Mouse (Mus musculus) heart, embryonic 16.5 days (tissue): ENCODE results near the gene Cdh5. TPM values are rescaled to one million over a fixed set of nuclear protein-coding genes. Genes with fewer than 3 reads are reported as not detected.
"Not testable (repeated sequence)": the region's sequence is repeated elsewhere in the genome, so short reads cannot be mapped to it uniquely, and the experiment has no call there.

Experiments
- ATAC-seq: fragments of 200-750 bp; cut with Nextera tagmentation; replicated peaks from 2 replicates; pipeline ENCODE4 v1.8.0; 2017; ENCODE audit warnings: moderate number of reproducible peaks; ENCODE audit not compliant: insufficient read depth, low FRiP score; ENCODE audit errors: extremely low read depth
- H3K27ac ChIP-seq: fragments of 300-500 bp; sonication (generic); 2 replicates; pipeline ENCODE4 v1.5.1; 2014; ENCODE audit warnings: mild to moderate bottlenecking, low read length, control low read depth, moderate library complexity
- H3K27me3 ChIP-seq: fragments of 300-500 bp; sonication (generic); 2 replicates; pipeline ENCODE4 v1.6.1; 2014; ENCODE audit warnings: low read length, mixed read lengths; ENCODE audit not compliant: control insufficient read depth, insufficient read depth
- H3K36me3 ChIP-seq: fragments of 300-500 bp; sonication (generic); 2 replicates; pipeline ENCODE4 v1.6.1; 2014; ENCODE audit not compliant: control insufficient read depth, insufficient read depth
- H3K4me1 ChIP-seq: fragments of 300-500 bp; sonication (generic); 2 replicates; pipeline ENCODE4 v1.6.1; 2014; ENCODE audit warnings: low read length, mixed read lengths; ENCODE audit not compliant: control insufficient read depth, insufficient read depth
- H3K4me2 ChIP-seq: fragments of 300-500 bp; sonication (generic); 2 replicates; pipeline ENCODE4 v1.6.1; 2014; ENCODE audit warnings: low read depth, mild to moderate bottlenecking, control low read depth, low read length
- H3K4me3 ChIP-seq: fragments of 300-500 bp; sonication (generic); 2 replicates; pipeline ENCODE4 v1.5.1; 2014; ENCODE audit warnings: mild to moderate bottlenecking, control low read depth, low read length
- H3K9ac ChIP-seq: fragments of 300-500 bp; sonication (generic); 2 replicates; pipeline ENCODE4 v1.6.1; 2014; ENCODE audit warnings: low read length, control low read depth
- H3K9me3 ChIP-seq: fragments of 300-500 bp; sonication (generic); replicated peaks from 2 replicates; pipeline ENCODE4 v1.6.1; 2016; ENCODE audit warnings: low read length; ENCODE audit not compliant: control insufficient read depth
- WGBS: fragments of 180-500 bp; shearing (Covaris S2); extraction: QIAGEN DNeasy Blood & Tissue Kit; methylation state at CpG from one replicate; pipeline ENCODE4 v1.1.7; 2014; 5-methylcytosine and 5-hydroxymethylcytosine counted together
- polyA plus RNA-seq: library from polyadenylated mRNA; unstranded; fragments of >200 nt; fragmentation: Nextera tagmentation; extraction: Ambion mirVana; gene quantifications from 2 replicates; pipeline ENCODE4 v1.2.1, GENCODE M21; 2015

The Cdh5 gene
- polyA plus RNA-seq, 1 experiment from 2014 or later: 48.8 TPM

DNA sequence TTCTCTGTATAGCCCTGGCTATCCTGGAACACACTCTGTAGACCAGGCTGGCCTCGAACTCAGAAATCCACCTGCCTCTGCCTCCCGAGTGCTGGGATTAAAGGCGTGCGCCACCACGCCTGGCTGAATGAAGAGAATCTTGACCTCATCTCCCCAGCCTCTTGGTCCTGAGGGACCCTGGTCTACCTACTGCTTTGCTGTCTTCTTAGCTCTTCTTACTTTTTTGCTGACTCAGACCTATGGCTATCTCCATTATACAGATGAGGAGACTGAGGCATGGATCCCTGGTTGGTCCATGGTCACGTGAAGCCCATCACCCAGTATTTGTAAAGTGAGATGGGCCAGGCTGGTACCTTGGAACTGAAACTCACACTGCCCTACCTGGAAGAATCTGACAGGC lies 701 bp upstream of the Cdh5 start:
- not testable (repeated sequence) for H3K4me3 ChIP-seq, H3K36me3 ChIP-seq, ATAC-seq, H3K4me1 ChIP-seq, H3K27me3 ChIP-seq, H3K9me3 ChIP-seq
- Histone ChIP-seq H3K4me2 (peak overlapping the region; percentile 42; the same call in 1 of the 2 replicates), H3K27ac (peak overlapping the region; percentile 76), H3K9ac (peak overlapping the region; percentile 22; the same call in 1 of the 2 replicates)
- WGBS: 91% methylated on average over 6 of the region's 6 CpGs

GRCm38 (mm10) chr8:104103462-104103861 lies 2.0 kb downstream of the Cdh5 start:
- 42% methylated on average over 7 of the region's 7 CpGs for WGBS
- Histone ChIP-seq H3K36me3 (no peaks in the 10 kb centered on the region), H3K4me3 (peak overlapping the region; percentile 51), H3K27me3 (no peaks in the 10 kb centered on the region), H3K4me2 (peak overlapping the region; percentile 55), H3K9me3 (no peaks in the 10 kb centered on the region), H3K4me1 (peaks cover 10% of the 10 kb centered on the region), H3K9ac (peak overlapping the region; percentile 74), H3K27ac (peak overlapping the region; percentile 65)
- ATAC-seq: no peak

GRCm38 (mm10) chr8:104105768-104106167 lies 4.3 kb downstream of the Cdh5 start:
- no peak overlapping the region for H3K27ac ChIP-seq
- 57% methylated on average over 6 of the region's 6 CpGs for WGBS
- peaks cover 4% of the 10 kb centered on the region; the same call in 1 of the 2 replicates for H3K4me1 ChIP-seq
- no peaks in the 10 kb centered on the region for H3K27me3 ChIP-seq
- H3K9ac ChIP-seq: no peak overlapping the region
- no peak overlapping the region for H3K4me3 ChIP-seq
- peak overlapping the region; percentile 55; the same call in 1 of the 2 replicates for H3K4me2 ChIP-seq
- ATAC-seq: no peak
- no peaks in the 10 kb centered on the region for H3K36me3 ChIP-seq
- no peaks in the 10 kb centered on the region for H3K9me3 ChIP-seq

- Histone ChIP-seq H3K4me2 (peak overlapping the region; percentile 55; the same call in 1 of the 2 replicates), H3K27ac (no peak overlapping the region), H3K4me1 (peaks cover 4% of the 10 kb centered on the region; the same call in 1 of the 2 replicates), H3K27me3 (no peaks in the 10 kb centered on the region), H3K4me3 (no peak overlapping the region), H3K36me3 (no peaks in the 10 kb centered on the region), H3K9me3 (no peaks in the 10 kb centered on the region), H3K9ac (no peak overlapping the region)
- ATAC-seq: no peak
- WGBS: 75% methylated on average over 7 of the region's 7 CpGs
These were observed 5.0 kb downstream of the Cdh5 start for GRCm38 (mm10) chr8:104106276-104106946.

- Histone ChIP-seq H3K4me1 (peaks cover 4% of the 10 kb centered on the region; the same call in 1 of the 2 replicates), H3K27me3 (no peaks in the 10 kb centered on the region), H3K4me2 (peak overlapping the region; percentile 31; the same call in 1 of the 2 replicates), H3K9ac (no peak overlapping the region), H3K9me3 (no peaks in the 10 kb centered on the region), H3K27ac (no peak overlapping the region), H3K36me3 (no peaks in the 10 kb centered on the region), H3K4me3 (no peak overlapping the region)
- no peak for ATAC-seq
These were observed 5.7 kb downstream of the Cdh5 start for GRCm38 (mm10) chr8:104107111-104107510.

- 18% methylated on average over 5 of the region's 5 CpGs for WGBS
These were observed 6.6 kb downstream of the Cdh5 start for GRCm38 (mm10) chr8:104108048-104108447.

DNA sequence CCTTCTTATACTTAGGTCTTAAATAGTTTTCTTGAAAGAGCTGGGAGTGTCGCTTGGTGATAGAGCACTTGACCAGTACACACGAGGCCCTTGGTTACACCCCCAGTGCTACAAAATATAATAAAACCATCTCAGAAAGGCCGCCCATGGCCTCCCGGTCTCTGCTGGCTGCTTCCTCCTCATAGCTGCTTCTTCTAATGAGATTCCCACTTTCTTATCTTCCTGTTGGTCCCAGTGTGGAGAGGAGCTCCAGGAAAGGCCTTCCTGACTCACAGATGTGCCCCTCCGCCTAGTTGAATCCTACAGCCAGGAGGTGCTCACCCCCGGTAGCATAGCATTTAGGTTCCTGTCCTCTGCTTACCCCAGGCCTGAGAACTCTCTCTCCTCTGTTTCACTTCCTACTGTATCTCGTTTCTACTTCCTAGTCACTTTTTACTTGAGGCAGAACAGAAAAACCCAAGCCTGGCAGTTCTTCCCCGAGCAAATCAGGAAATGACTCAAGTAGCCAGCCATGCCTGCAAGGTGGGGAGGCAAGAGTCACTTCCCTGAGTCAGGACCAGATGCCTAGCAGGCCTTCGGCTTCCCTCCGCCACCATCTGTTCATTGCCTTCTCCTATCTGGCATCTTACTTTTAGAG lies 9.2 kb downstream of the Cdh5 start:
- H3K4me2 ChIP-seq: no peak overlapping the region
- H3K9ac ChIP-seq: no peak overlapping the region

More at GRCm38 (mm10) chr8:104108048-104108447, 6.6 kb downstream of the Cdh5 start:
- no peak overlapping the region for H3K9ac ChIP-seq
- H3K4me1 ChIP-seq: peaks cover 4% of the 10 kb centered on the region; the same call in 1 of the 2 replicates
- no peak for ATAC-seq
- H3K27ac ChIP-seq: no peak overlapping the region
- no peak overlapping the region for H3K4me3 ChIP-seq
- H3K36me3 ChIP-seq: no peaks in the 10 kb centered on the region
- H3K9me3 ChIP-seq: no peaks in the 10 kb centered on the region
- H3K4me2 ChIP-seq: no peak overlapping the region
- H3K27me3 ChIP-seq: no peaks in the 10 kb centered on the region

GRCm38 (mm10) chr8:104121640-104122416 lies 20.4 kb downstream of the Cdh5 start:
- no peak for ATAC-seq
- Histone ChIP-seq H3K4me1 (no peaks in the 10 kb centered on the region; the same call in 1 of the 2 replicates), H3K9ac (no peak overlapping the region), H3K4me2 (no peak overlapping the region), H3K9me3 (no peaks in the 10 kb centered on the region), H3K36me3 (no peaks in the 10 kb centered on the region), H3K27ac (no peak overlapping the region), H3K4me3 (no peak overlapping the region), H3K27me3 (no peaks in the 10 kb centered on the region)
- 74% methylated on average over 12 of the region's 12 CpGs for WGBS

More for the DNA sequence above, 9.2 kb downstream of the Cdh5 start:
- Histone ChIP-seq H3K9me3 (no peaks in the 10 kb centered on the region), H3K4me3 (no peak overlapping the region), H3K27me3 (no peaks in the 10 kb centered on the region), H3K27ac (peak overlapping the region; percentile 23; the same call in 1 of the 2 replicates), H3K4me1 (peaks cover 4% of the 10 kb centered on the region; the same call in 1 of the 2 replicates), H3K36me3 (no peaks in the 10 kb centered on the region)
- no peak; the same call in 1 of the 2 replicates for ATAC-seq
- 69% methylated on average over 10 of the region's 10 CpGs for WGBS
